Mouse (Mus musculus) liver, adult 2 months (tissue): ENCODE data around the gene Litaf. TPM values are rescaled to one million over a fixed set of nuclear protein-coding genes. Genes with fewer than 3 reads are reported as not detected.

Experiments used
- DNase-seq: peaks from one replicate; pipeline ENCODE4 v3.0.0-alpha.2; 2011; ENCODE audit warnings: low read depth, low spot score; ENCODE audit errors: extremely low read depth
- H3K27ac ChIP-seq: fragments of 200-500 bp; replicated peaks from 2 replicates; pipeline ENCODE4 v1.5.1; 2012; ENCODE audit warnings: low read depth, mild to moderate bottlenecking, control low read depth, inconsistent platforms, low read length; ENCODE audit not compliant: insufficient read depth
- H3K27me3 ChIP-seq: fragments of 200-500 bp; 2 replicates; pipeline ENCODE4 v1.6.1; 2012; ENCODE audit warnings: mild to moderate bottlenecking, moderate library complexity, low read length, inconsistent platforms; ENCODE audit not compliant: control insufficient read depth, insufficient read depth
- H3K36me3 ChIP-seq: fragments of 200-500 bp; 2 replicates; pipeline ENCODE4 v1.6.1; 2012; ENCODE audit warnings: low read length, inconsistent platforms; ENCODE audit not compliant: control insufficient read depth, insufficient read depth
- H3K4me1 ChIP-seq: fragments of 200-500 bp; 2 replicates; pipeline ENCODE4 v1.6.1; 2011; ENCODE audit warnings: low read length; ENCODE audit not compliant: control insufficient read depth, insufficient read depth
- H3K4me3 ChIP-seq: fragments of 200-500 bp; 2 replicates; pipeline ENCODE4 v1.5.1; 2011; ENCODE audit warnings: low read depth, mild to moderate bottlenecking, control low read depth, low read length, moderate library complexity; ENCODE audit not compliant: insufficient read depth
- H3K79me2 ChIP-seq: fragments of 200-500 bp; 2 replicates; pipeline ENCODE4 v1.6.1; 2012; ENCODE audit warnings: inconsistent platforms, mild to moderate bottlenecking, low read length, moderate library complexity; ENCODE audit not compliant: control insufficient read depth, insufficient read depth
- H3K9ac ChIP-seq: fragments of 200-500 bp; 2 replicates; pipeline ENCODE4 v1.6.1; 2012; ENCODE audit warnings: low read depth, mild to moderate bottlenecking, control low read depth, inconsistent platforms, low read length
- CTCF ChIP-seq: fragments of 200-500 bp; IDR thresholded peaks from 2 replicates; pipeline ENCODE4 v1.5.1; 2011; ENCODE audit warnings: low read depth, low read length, control low read depth
- POLR2A ChIP-seq: fragments of 200-500 bp; IDR thresholded peaks from 2 replicates; pipeline ENCODE4 v1.6.1; 2011; ENCODE audit warnings: low read length, control low read depth; ENCODE audit not compliant: insufficient read depth; ENCODE audit errors: extremely low read depth
- WGBS: fragments of 180-500 bp; shearing (Covaris S2); methylation state at CpG from one replicate; pipeline ENCODE4 v1.1.7; 2018; 5-methylcytosine and 5-hydroxymethylcytosine counted together
- polyA plus RNA-seq: library from polyadenylated mRNA; depleted of rRNA; stranded (reverse); fragments of >200 nt; gene quantifications from 2 replicates; pipeline ENCODE4 v1.2.3, GENCODE M21; 2012; rRNA removed
- total RNA-seq: library from RNA; depleted of rRNA; stranded (reverse); fragments of >200 nt; gene quantifications from 2 replicates; pipeline ENCODE4 v1.2.3, GENCODE M21; 2014; rRNA removed

Gene Litaf
- total and polyA plus RNA-seq, 2 experiments = 27.4 to 161 TPM

DNA sequence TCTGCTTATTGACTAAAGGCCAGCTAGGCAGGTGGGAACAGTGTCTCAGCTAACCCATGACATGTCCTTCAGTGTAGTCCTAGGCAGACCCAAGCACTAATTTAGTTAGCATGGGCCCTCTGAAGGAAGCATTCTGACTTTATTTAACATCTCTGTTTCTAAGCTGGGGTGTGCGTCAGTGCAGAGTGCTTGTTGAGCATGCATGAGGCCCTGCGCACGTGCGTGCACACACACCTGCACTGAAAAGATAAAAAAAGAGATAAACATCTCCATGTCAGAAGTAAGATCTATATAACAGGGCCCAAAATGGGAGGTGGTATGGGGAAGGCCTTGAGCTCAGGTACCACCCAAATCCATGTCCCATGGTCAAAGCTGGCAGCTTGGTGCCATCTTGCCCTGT, 150.9 kb downstream of the Litaf start:
- DNase-seq = no peak
- no peaks in the 10 kb centered on the region for H3K79me2 ChIP-seq
- H3K4me3 ChIP-seq = no peak overlapping the region
- H3K4me1 ChIP-seq = no peaks in the 10 kb centered on the region
- no peak overlapping the region for H3K9ac ChIP-seq
- no peaks in the 10 kb centered on the region for H3K36me3 ChIP-seq
- H3K27ac ChIP-seq = no peak overlapping the region
- no peaks in the 10 kb centered on the region for H3K27me3 ChIP-seq
- WGBS = over 99% methylated on average over 4 of the region's 4 CpGs
- TF ChIP-seq CTCF = no peak

GRCm38 (mm10) chr16:10911061-10911460, 154.9 kb downstream of the Litaf start:
- Histone ChIP-seq H3K4me3 (no peak overlapping the region), H3K27me3 (no peaks in the 10 kb centered on the region), H3K79me2 (no peaks in the 10 kb centered on the region), H3K4me1 (no peaks in the 10 kb centered on the region), H3K27ac (no peak overlapping the region), H3K9ac (no peak overlapping the region), H3K36me3 (no peaks in the 10 kb centered on the region)
- TF ChIP-seq CTCF = no peak
- TF ChIP-seq POLR2A = no peak
- 98% methylated on average over 2 of the region's 2 CpGs for WGBS
- DNase-seq = no peak

DNA sequence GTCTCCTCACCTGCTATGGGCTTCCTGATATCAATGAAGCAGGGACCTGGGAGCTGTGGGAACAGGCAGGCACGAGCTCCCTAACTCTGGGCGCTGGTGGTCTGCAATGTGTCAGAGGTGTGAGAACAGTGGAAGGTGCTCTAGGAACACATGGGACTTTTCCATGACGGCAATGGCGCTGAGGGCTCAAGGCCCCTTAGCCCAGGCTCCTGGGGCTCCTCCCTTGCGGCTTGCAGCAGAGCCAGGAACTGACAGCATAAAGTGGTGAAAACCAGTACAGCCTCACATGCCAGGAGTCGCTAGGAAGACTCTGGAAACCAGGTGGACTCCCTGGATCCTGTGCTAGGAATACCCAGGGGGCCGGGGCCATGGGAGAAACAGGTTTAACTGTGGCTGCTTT, 155.4 kb downstream of the Litaf start:
- TF ChIP-seq CTCF (no peak), POLR2A (no peak)
- H3K27ac ChIP-seq = no peak overlapping the region
- H3K36me3 ChIP-seq = no peaks in the 10 kb centered on the region
- no peaks in the 10 kb centered on the region for H3K4me1 ChIP-seq
- 93% methylated on average over 7 of the region's 7 CpGs for WGBS
- no peaks in the 10 kb centered on the region for H3K79me2 ChIP-seq
- no peak overlapping the region for H3K4me3 ChIP-seq
- no peak for DNase-seq
- no peaks in the 10 kb centered on the region for H3K27me3 ChIP-seq
- H3K9ac ChIP-seq = no peak overlapping the region

Other genes with a start within 250 kb of the Litaf start
- gene Rmi2, start 231.1 kb downstream of the Litaf start, total RNA-seq = 0.09 and 0.34 TPM in 2 replicates
- gene Rmi2, start 231.1 kb downstream of the Litaf start, polyA plus RNA-seq = 0.06 TPM in 1 of 2 replicates, not detected in the other
- gene Snn, start 5.2 kb downstream of the Litaf start, total RNA-seq = 1.0 and 1.9 TPM in 2 replicates
- 1.2 and 2.5 TPM in 2 replicates for gene Snn, start 5.2 kb downstream of the Litaf start, polyA plus RNA-seq
- 12.1 and 12.4 TPM in 2 replicates for gene Txndc11, start 68.5 kb upstream of the Litaf start, total RNA-seq
- 23.6 and 26.5 TPM in 2 replicates for gene Txndc11, start 68.5 kb upstream of the Litaf start, polyA plus RNA-seq
- 45.2 and 56.8 TPM in 2 replicates for gene Zc3h7a, start 110.2 kb upstream of the Litaf start, total RNA-seq
- gene Zc3h7a, start 110.2 kb upstream of the Litaf start, polyA plus RNA-seq = 17.7 and 25.3 TPM in 2 replicates
- gene Rsl1d1, start 137.2 kb upstream of the Litaf start, total RNA-seq = 25.0 and 28.7 TPM in 2 replicates
- gene Rsl1d1, start 137.2 kb upstream of the Litaf start, polyA plus RNA-seq = 4.2 and 4.5 TPM in 2 replicates
- 35.9 and 37.9 TPM in 2 replicates for gene Gspt1, start 188.2 kb upstream of the Litaf start, total RNA-seq
- gene Gspt1, start 188.2 kb upstream of the Litaf start, polyA plus RNA-seq = 17.6 and 19.7 TPM in 2 replicates
- not detected in 2 replicates for gene Tnfrsf17, start 247.7 kb upstream of the Litaf start, total RNA-seq
- gene Tnfrsf17, start 247.7 kb upstream of the Litaf start, polyA plus RNA-seq = not detected in 2 replicates